Mouse (Mus musculus): Measurements from ENCODE around the gene Agpat2. TPM values are rescaled to one million over a fixed set of nuclear protein-coding genes. Genes with fewer than 3 reads are reported as not detected.
A peak's percentile ranks its signal among the peaks of the same experiment; 100 is the strongest.

Gene Agpat2
- total and polyA plus RNA-seq, 3 experiments = 22.3 to 42.4 TPM; not detected in 1

DNA sequence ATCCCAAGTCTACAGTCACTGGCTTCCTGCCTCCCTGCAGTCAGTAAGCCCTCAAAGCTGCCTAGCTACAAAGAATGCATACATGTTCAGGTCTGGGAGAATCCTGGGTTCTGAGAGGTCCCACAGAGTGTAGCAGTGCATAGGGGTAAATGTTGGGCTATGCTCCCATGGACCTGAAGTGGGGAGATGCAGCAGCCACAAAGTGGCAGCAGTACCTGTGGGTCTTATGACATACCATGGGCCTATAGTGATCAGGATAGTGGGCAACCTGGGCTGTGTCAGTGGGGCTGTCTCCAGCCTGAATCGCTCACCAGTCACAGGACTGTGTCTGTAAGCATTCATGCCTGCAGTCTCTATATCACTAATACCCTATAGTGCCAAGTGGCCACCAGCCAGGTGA lies 24.5 kb downstream of the Agpat2 start, which contains the start of gene Egfl7:
Gene Egfl7, plus strand, starts transcription at position 301 of the 400 bp plus-strand sequence.
- no peak for DNase-seq (ENCODE audit: low read depth, low spot score)
- Histone ChIP-seq H3K79me2 (ENCODE audit: control insufficient read depth, insufficient read depth, low read length, poor library complexity) (peaks cover 2% of the 10 kb centered on the region; the same call in 1 of the 2 replicates), H3K9me3 (replicated peaks; ENCODE audit: insufficient read depth, low read length) (no peaks in the 10 kb centered on the region), H3K9ac (ENCODE audit: control insufficient read depth, low read depth, low read length, poor library complexity, severe bottlenecking) (no peak within 1 kb of the TSS), H3K4me1 (ENCODE audit: control insufficient read depth in 1 of 2, insufficient read depth in 2 of 2, low read length in 2 of 2) (peaks cover 19 to 46% of the 10 kb centered on the region in 2 experiments), H3K36me3 (ENCODE audit: control insufficient read depth in 1 of 2, insufficient read depth in 2 of 2, low read length in 2 of 2) (peaks cover 0 to 23% of the 10 kb centered on the region in 2 experiments; a peak in 2 of 4 replicates), H3K27ac (ENCODE audit: control insufficient read depth, low read depth, low read length) (no peak within 1 kb of the TSS), H3K4me3 (ENCODE audit: control insufficient read depth in 1 of 2, insufficient read depth in 1 of 2, low read depth in 2 of 2, low read length in 2 of 2) (no peak within 1 kb of the TSS), H3K27me3 (ENCODE audit: control insufficient read depth in 1 of 2, insufficient read depth in 2 of 2, low read length in 2 of 2) (no peaks in the 10 kb centered on the region)
- TF ChIP-seq CHD1 (IDR thresholded peaks at IDR 0.05; ENCODE audit: low read depth, low read length) = no peak
- TF ChIP-seq SIN3A (IDR thresholded peaks at IDR 0.05; ENCODE audit: low read length) = no peak
- no peak for TF ChIP-seq USF2 (IDR thresholded peaks at IDR 0.05; ENCODE audit: borderline replicate concordance in 1 of 2, insufficient read depth in 1 of 2, low read depth in 1 of 2, low read length in 2 of 2)
- no peak for TF ChIP-seq SMC3 (IDR thresholded peaks at IDR 0.05; ENCODE audit: low read depth, low read length)
- no peak for TF ChIP-seq TCF12 (IDR thresholded peaks at IDR 0.05; ENCODE audit: low read depth, low read length)
- no peak for TF ChIP-seq POLR2A (IDR thresholded peaks at IDR 0.05; ENCODE audit: control insufficient read depth in 1 of 2, insufficient read depth in 1 of 2, low read depth in 1 of 2, low read length in 2 of 2, poor library complexity in 1 of 2)

DNA sequence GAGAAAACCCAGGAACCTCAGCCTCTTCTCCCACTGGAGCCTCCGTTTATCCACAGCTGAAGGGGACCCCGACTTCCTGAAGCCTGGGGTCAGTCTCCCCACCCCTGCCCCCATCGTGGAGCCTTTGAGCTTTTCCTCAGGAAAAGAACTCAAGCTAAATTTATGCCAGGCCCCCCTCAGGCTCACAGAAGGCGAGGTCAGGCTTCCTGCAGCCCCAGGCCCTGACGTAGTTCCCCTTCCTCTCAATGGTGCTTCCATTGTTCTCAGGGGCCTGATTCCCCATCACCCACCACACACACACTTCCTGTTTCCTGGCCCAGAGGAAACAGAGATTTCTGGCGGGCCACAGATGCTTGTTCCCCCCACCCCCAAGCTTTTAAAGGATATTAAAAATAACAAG lies 25.8 kb downstream of the Agpat2 start:
- Histone ChIP-seq H3K27ac (ENCODE audit: control insufficient read depth, low read depth, low read length) (no peak overlapping the region), H3K9me3 (replicated peaks; ENCODE audit: insufficient read depth, low read length) (no peaks in the 10 kb centered on the region), H3K4me1 (ENCODE audit: control insufficient read depth in 1 of 2, insufficient read depth in 2 of 2, low read length in 2 of 2) (peaks cover 22 to 46% of the 10 kb centered on the region in 2 experiments), H3K79me2 (ENCODE audit: control insufficient read depth, insufficient read depth, low read length, poor library complexity) (peaks cover 2% of the 10 kb centered on the region; the same call in 1 of the 2 replicates), H3K36me3 (ENCODE audit: control insufficient read depth in 1 of 2, insufficient read depth in 2 of 2, low read length in 2 of 2) (peaks cover 0 to 22% of the 10 kb centered on the region in 2 experiments; a peak in 2 of 4 replicates), H3K27me3 (ENCODE audit: control insufficient read depth in 1 of 2, insufficient read depth in 2 of 2, low read length in 2 of 2) (no peaks in the 10 kb centered on the region), H3K9ac (ENCODE audit: control insufficient read depth, low read depth, low read length, poor library complexity, severe bottlenecking) (no peak overlapping the region), H3K4me3 (ENCODE audit: control insufficient read depth in 1 of 2, insufficient read depth in 1 of 2, low read depth in 2 of 2, low read length in 2 of 2) (no peak overlapping the region)
- TF ChIP-seq RCOR1 (IDR thresholded peaks at IDR 0.05; ENCODE audit: low read depth, low read length) (0 out of 2 replicates have a peak, but pooled peaks have one; percentile 34), JUND (IDR thresholded peaks at IDR 0.05; ENCODE audit: low read depth, low read length) (no peak), HCFC1 (IDR thresholded peaks at IDR 0.05; ENCODE audit: low read depth, low read length) (0 out of 2 replicates have a peak, but pooled peaks have one; percentile 31), USF1 (IDR thresholded peaks at IDR 0.05; ENCODE audit: low read depth, low read length) (no peak)
- no peak for DNase-seq (ENCODE audit: low read depth, low spot score)

DNA sequence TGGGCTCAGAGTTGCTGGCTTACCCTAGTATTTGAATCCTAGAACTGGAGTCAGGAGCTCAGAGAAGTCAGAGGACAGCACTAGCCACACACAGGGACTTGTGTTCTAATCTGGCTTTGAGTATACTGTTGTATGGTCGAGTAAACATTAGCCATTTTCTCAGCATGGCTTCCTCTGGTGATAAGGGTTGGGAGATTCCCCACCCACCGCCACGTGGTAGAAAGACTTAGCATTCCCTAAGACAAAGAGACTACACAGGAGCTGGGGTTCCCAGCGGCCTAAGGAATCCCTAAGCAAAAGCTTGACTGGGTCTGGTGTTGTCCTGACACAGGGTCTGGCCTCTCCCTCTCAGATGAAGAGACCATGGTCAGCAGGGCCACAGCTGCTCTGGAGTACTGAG lies 27.8 kb downstream of the Agpat2 start:
- no peak for DNase-seq (ENCODE audit: low read depth, low spot score)
- peak overlapping the region; percentile 59 for H3K9ac ChIP-seq (ENCODE audit: control insufficient read depth, low read depth, low read length, poor library complexity, severe bottlenecking)
- no peak for TF ChIP-seq NELFE (IDR thresholded peaks at IDR 0.05; ENCODE audit: low read depth, low read length)
- TF ChIP-seq GATA1 (IDR thresholded peaks at IDR 0.05; ENCODE audit: low read depth, low read length) = 0 out of 2 replicates have a peak, but pooled peaks have one; percentile 22
- TF ChIP-seq SMC3 (IDR thresholded peaks at IDR 0.05; ENCODE audit: low read depth, low read length) = no peak
- no peak for TF ChIP-seq USF2 (IDR thresholded peaks at IDR 0.05; ENCODE audit: borderline replicate concordance in 1 of 2, insufficient read depth in 1 of 2, low read depth in 1 of 2, low read length in 2 of 2)
- TF ChIP-seq TCF12 (IDR thresholded peaks at IDR 0.05; ENCODE audit: low read depth, low read length) = no peak
- 0 out of 2 replicates have a peak, but pooled peaks have one; percentile 37 for TF ChIP-seq ETS1 (IDR thresholded peaks at IDR 0.05; ENCODE audit: low read depth, low read length)
- 0 out of 4 replicates have a peak, but pooled peaks of 1 of the 2 experiments have one; percentile 22 for TF ChIP-seq POLR2A (IDR thresholded peaks at IDR 0.05; ENCODE audit: control insufficient read depth in 1 of 2, insufficient read depth in 1 of 2, low read depth in 1 of 2, low read length in 2 of 2, poor library complexity in 1 of 2)
- no peak for TF ChIP-seq EP300 (IDR thresholded peaks at IDR 0.05; ENCODE audit: low read depth in 1 of 2, low read length in 2 of 2)
- no peak for TF ChIP-seq NRF1 (IDR thresholded peaks at IDR 0.05; ENCODE audit: insufficient read depth, low read depth, low read length, poor library complexity, severe bottlenecking)
- no peak for TF ChIP-seq KAT2A (conservative IDR thresholded peaks at IDR 0.05; ENCODE audit: low read depth, low read length)
- TF ChIP-seq USF1 (IDR thresholded peaks at IDR 0.05; ENCODE audit: low read depth, low read length) = peak; percentile 74
- peak; percentile 91 for TF ChIP-seq MAX (IDR thresholded peaks at IDR 0.05; ENCODE audit: low read length)
- TF ChIP-seq RCOR1 (IDR thresholded peaks at IDR 0.05; ENCODE audit: low read depth, low read length) = peak; percentile 10; the same call in 1 of the 2 replicates
- no peak for TF ChIP-seq ZNF384 (IDR thresholded peaks at IDR 0.05; ENCODE audit: low read depth, low read length)
- TF ChIP-seq MYC (IDR thresholded peaks at IDR 0.05; ENCODE audit: low read depth, low read length) = peak; percentile 81
- no peak for TF ChIP-seq ZKSCAN1 (IDR thresholded peaks at IDR 0.05; ENCODE audit: low read depth, low read length)
- 0 out of 2 replicates have a peak, but pooled peaks have one; percentile 1 for TF ChIP-seq POLR2AphosphoS2 (IDR thresholded peaks at IDR 0.05; ENCODE audit: low read length)
- TF ChIP-seq HCFC1 (IDR thresholded peaks at IDR 0.05; ENCODE audit: low read depth, low read length) = 0 out of 2 replicates have a peak, but pooled peaks have one; percentile 33
- peak; percentile 61 for TF ChIP-seq SIN3A (IDR thresholded peaks at IDR 0.05; ENCODE audit: low read length)
- peak; percentile 83 for TF ChIP-seq MXI1 (IDR thresholded peaks at IDR 0.05; ENCODE audit: low read depth, low read length)
- peaks cover 2% of the 10 kb centered on the region; the same call in 1 of the 2 replicates for H3K79me2 ChIP-seq (ENCODE audit: control insufficient read depth, insufficient read depth, low read length, poor library complexity)
- H3K27ac ChIP-seq (ENCODE audit: control insufficient read depth, low read depth, low read length) = peak overlapping the region; percentile 91
- no peaks in the 10 kb centered on the region for H3K27me3 ChIP-seq (ENCODE audit: control insufficient read depth in 1 of 2, insufficient read depth in 2 of 2, low read length in 2 of 2)
- peaks cover 0 to 28% of the 10 kb centered on the region in 2 experiments; a peak in 2 of 4 replicates for H3K36me3 ChIP-seq (ENCODE audit: control insufficient read depth in 1 of 2, insufficient read depth in 2 of 2, low read length in 2 of 2)
- H3K4me3 ChIP-seq (ENCODE audit: control insufficient read depth in 1 of 2, insufficient read depth in 1 of 2, low read depth in 2 of 2, low read length in 2 of 2) = peak overlapping the region; percentile 23 to 53; a peak in 3 of 4 replicates
- no peaks in the 10 kb centered on the region for H3K9me3 ChIP-seq (replicated peaks; ENCODE audit: insufficient read depth, low read length)
- peaks cover 34 to 65% of the 10 kb centered on the region in 2 experiments for H3K4me1 ChIP-seq (ENCODE audit: control insufficient read depth in 1 of 2, insufficient read depth in 2 of 2, low read length in 2 of 2)

Data from MEL (cell line).